Mouse (Mus musculus): ENCODE results near the gene Cd83. TPM values are rescaled to one million over a fixed set of nuclear protein-coding genes. Genes with fewer than 3 reads are reported as not detected.

The Cd83 gene
- total and polyA plus RNA-seq, 3 experiments: 2.4 to 3.2 (median 2.8) TPM

DNA sequence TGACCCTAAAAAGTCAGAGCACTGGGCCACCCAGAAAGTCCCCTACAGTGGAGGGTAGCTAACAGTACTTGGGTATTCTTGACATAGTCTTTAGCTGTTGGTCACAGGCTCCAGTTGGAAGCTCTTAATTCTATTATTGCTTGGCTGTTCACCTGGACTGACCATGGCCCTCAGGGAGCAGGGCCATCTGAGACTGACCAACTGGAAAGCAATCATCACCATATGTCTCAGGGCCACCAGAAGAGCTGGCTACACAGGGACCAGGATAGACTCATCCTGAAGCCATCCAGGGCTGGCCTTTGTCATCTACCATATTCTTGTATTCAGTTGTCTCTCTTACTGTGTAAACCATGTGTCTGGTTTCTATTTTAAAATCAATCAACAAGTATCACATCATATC is 15.6 kb downstream of the Cd83 start:
- Histone ChIP-seq H3K36me3 (ENCODE audit: control insufficient read depth, insufficient read depth, low read length) (no peaks in the 10 kb centered on the region), H3K79me2 (replicated peaks; ENCODE audit: control insufficient read depth, insufficient read depth, low read length) (no peaks in the 10 kb centered on the region), H3K27ac (no peak overlapping the region), H3K4me3 (no peak overlapping the region), H3K27me3 (ENCODE audit: control insufficient read depth, insufficient read depth, low read length) (no peaks in the 10 kb centered on the region; the same call in 1 of the 2 replicates), H3K9ac (ENCODE audit: low read depth, low read length) (no peak overlapping the region), H3K4me1 (ENCODE audit: control insufficient read depth, insufficient read depth, low read length) (peaks cover 4% of the 10 kb centered on the region)
- TF ChIP-seq CTCF (IDR thresholded peaks at IDR 0.05) (no peak), EP300 (IDR thresholded peaks at IDR 0.05; ENCODE audit: insufficient read depth, low read depth, low read length) (no peak), POLR2A (IDR thresholded peaks at IDR 0.05; ENCODE audit: insufficient read depth, low read depth, low read length) (no peak)
- intact Hi-C loops (cut with DNase I): no loop called here
- DNase-seq: no peak

GRCm38 (mm10) chr13:43801961-43802360 is 17.4 kb downstream of the Cd83 start:
- intact Hi-C loops (cut with DNase I): no loop called here
- Histone ChIP-seq H3K9ac (ENCODE audit: low read depth, low read length) (no peak overlapping the region), H3K4me3 (no peak overlapping the region), H3K27me3 (ENCODE audit: control insufficient read depth, insufficient read depth, low read length) (no peaks in the 10 kb centered on the region; the same call in 1 of the 2 replicates), H3K4me1 (ENCODE audit: control insufficient read depth, insufficient read depth, low read length) (peaks cover 4% of the 10 kb centered on the region), H3K36me3 (ENCODE audit: control insufficient read depth, insufficient read depth, low read length) (no peaks in the 10 kb centered on the region), H3K79me2 (replicated peaks; ENCODE audit: control insufficient read depth, insufficient read depth, low read length) (no peaks in the 10 kb centered on the region), H3K27ac (no peak overlapping the region; the same call in 1 of the 2 replicates)
- 76% methylated on average over 3 of the region's 3 CpGs for WGBS
- TF ChIP-seq CTCF (IDR thresholded peaks at IDR 0.05): no peak
- TF ChIP-seq EP300 (IDR thresholded peaks at IDR 0.05; ENCODE audit: insufficient read depth, low read depth, low read length): peak; percentile 47; the same call in 1 of the 2 replicates
- DNase-seq: peak; percentile 54 to 57

- TF ChIP-seq CTCF (IDR thresholded peaks at IDR 0.05) (no peak), EP300 (IDR thresholded peaks at IDR 0.05; ENCODE audit: insufficient read depth, low read depth, low read length) (no peak)
- no peak overlapping the region for H3K9ac ChIP-seq (ENCODE audit: low read depth, low read length)
- H3K27ac ChIP-seq: peak overlapping the region; percentile 23; the same call in 1 of the 2 replicates
- no peaks in the 10 kb centered on the region; the same call in 1 of the 2 replicates for H3K27me3 ChIP-seq (ENCODE audit: control insufficient read depth, insufficient read depth, low read length)
- H3K36me3 ChIP-seq (ENCODE audit: control insufficient read depth, insufficient read depth, low read length): no peaks in the 10 kb centered on the region
- 84% methylated on average over 8 of the region's 8 CpGs for WGBS
- intact Hi-C loops (cut with DNase I): no loop called here
- H3K4me1 ChIP-seq (ENCODE audit: control insufficient read depth, insufficient read depth, low read length): peaks cover 4% of the 10 kb centered on the region
- H3K79me2 ChIP-seq (replicated peaks; ENCODE audit: control insufficient read depth, insufficient read depth, low read length): no peaks in the 10 kb centered on the region
- H3K4me3 ChIP-seq: no peak overlapping the region
- DNase-seq: no peak
These were observed 18.0 kb downstream of the Cd83 start for GRCm38 (mm10) chr13:43802361-43803137.

DNA sequence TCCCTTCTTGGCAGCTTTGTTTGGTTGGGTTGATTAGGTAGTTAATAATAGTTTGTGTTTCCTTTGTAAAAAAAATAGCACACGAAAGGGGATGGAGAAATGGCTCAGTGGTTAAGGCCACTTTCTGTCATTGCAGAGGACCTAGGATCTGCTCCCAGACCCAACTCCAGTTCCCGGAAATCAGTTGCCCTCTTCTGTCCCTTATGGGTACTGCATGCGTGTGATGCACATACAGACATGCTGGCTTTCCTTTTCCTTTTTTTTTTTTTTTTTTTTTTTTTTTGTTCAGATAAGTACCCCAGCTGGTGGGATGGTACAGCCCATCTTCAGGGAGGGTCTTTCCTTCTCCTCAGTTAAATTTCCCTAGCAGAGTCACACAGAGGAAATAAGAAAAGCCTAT is 20.1 kb downstream of the Cd83 start:
- Histone ChIP-seq H3K36me3 (ENCODE audit: control insufficient read depth, insufficient read depth, low read length) (no peaks in the 10 kb centered on the region), H3K9ac (ENCODE audit: low read depth, low read length) (no peak overlapping the region), H3K4me1 (ENCODE audit: control insufficient read depth, insufficient read depth, low read length) (peaks cover 4% of the 10 kb centered on the region), H3K27ac (no peak overlapping the region), H3K27me3 (ENCODE audit: control insufficient read depth, insufficient read depth, low read length) (no peaks in the 10 kb centered on the region; the same call in 1 of the 2 replicates), H3K79me2 (replicated peaks; ENCODE audit: control insufficient read depth, insufficient read depth, low read length) (no peaks in the 10 kb centered on the region), H3K4me3 (no peak overlapping the region)
- WGBS: 83% methylated on average over 3 of the region's 3 CpGs
- no peak for DNase-seq
- intact Hi-C loops (cut with DNase I): no loop called here
- TF ChIP-seq EP300 (IDR thresholded peaks at IDR 0.05; ENCODE audit: insufficient read depth, low read depth, low read length) (no peak), CTCF (IDR thresholded peaks at IDR 0.05) (peak; percentile 43)

DNA sequence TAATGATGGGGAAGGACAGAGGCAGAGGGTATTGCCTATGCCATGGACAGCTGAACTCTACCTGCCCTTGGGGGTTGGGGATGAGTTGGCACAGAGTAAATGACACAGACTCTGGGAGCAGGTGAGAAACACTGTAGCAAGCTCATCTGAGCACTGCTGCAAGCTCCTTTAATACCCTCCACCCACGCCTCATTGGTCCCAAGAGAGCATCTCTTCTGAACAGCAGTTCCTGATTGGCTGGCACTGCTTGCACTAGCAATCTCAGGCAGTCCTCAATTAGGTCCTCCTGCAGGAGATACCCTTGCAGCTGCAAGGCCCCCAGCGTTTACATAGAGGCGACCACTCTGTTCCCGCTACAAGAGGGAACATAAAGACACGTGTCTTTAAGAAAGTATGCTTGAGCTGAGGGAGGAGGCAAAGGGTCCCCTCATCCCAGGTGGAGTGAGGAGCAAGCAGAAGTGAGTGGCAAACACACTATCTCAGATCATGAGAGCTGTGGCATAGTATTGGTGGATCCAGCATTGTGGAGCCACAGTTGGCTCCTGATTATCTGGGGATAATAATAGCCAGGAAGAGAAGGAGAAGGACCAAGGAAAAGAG is 20.7 kb downstream of the Cd83 start:
- Histone ChIP-seq H3K4me3 (no peak overlapping the region), H3K27ac (no peak overlapping the region), H3K36me3 (ENCODE audit: control insufficient read depth, insufficient read depth, low read length) (no peaks in the 10 kb centered on the region), H3K9ac (ENCODE audit: low read depth, low read length) (no peak overlapping the region), H3K27me3 (ENCODE audit: control insufficient read depth, insufficient read depth, low read length) (no peaks in the 10 kb centered on the region; the same call in 1 of the 2 replicates), H3K79me2 (replicated peaks; ENCODE audit: control insufficient read depth, insufficient read depth, low read length) (no peaks in the 10 kb centered on the region), H3K4me1 (ENCODE audit: control insufficient read depth, insufficient read depth, low read length) (peaks cover 4% of the 10 kb centered on the region)
- DNase-seq: no peak
- no peak for TF ChIP-seq CTCF (IDR thresholded peaks at IDR 0.05)
- no peak for TF ChIP-seq EP300 (IDR thresholded peaks at IDR 0.05; ENCODE audit: insufficient read depth, low read depth, low read length)
- no peak for TF ChIP-seq POLR2A (IDR thresholded peaks at IDR 0.05; ENCODE audit: insufficient read depth, low read depth, low read length)
- intact Hi-C loops (cut with DNase I): no loop called here
- whole genome bisulfite sequencing: 92% methylated on average over 5 of the region's 5 CpGs
